Mouse (Mus musculus) small intestine, adult 2 months (tissue): ENCODE results near the gene Trappc3.

Experiments
- CTCF ChIP-seq: fragments of 200-500 bp; IDR thresholded peaks from 2 replicates; pipeline ENCODE4 v1.5.1; 2012; ENCODE audit warnings: low read depth, mild to moderate bottlenecking, control low read depth, inconsistent platforms, low read length, moderate library complexity, mixed read lengths; ENCODE audit not compliant: insufficient replicate concordance, insufficient read length; ENCODE audit errors: extremely low read depth
- POLR2A ChIP-seq: fragments of 200-500 bp; IDR thresholded peaks from 2 replicates; pipeline ENCODE4 v1.6.1; 2012; ENCODE audit warnings: low read depth, mild to moderate bottlenecking, control low read depth, inconsistent platforms, low read length, moderate library complexity

DNA sequence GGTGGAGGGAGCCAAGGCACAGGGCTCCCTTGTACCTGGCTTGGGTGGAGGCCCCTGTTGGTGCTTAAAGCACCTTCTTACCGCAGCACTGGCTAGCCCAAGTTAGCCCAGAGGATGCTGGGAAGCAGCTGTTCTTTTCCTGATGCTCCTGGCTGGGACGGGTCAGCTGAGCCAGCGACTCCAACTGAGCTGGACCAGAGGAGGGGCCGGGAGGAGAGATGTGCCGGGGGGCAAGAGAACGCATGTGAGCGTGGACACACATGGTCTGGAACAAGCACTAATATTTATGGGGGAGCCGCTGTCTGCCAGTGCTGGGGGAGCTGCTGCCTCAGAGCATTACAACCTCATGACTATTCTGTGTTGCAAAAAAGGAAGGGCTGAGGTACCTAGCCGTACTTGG, 16.8 kb downstream of the Trappc3 start:
- TF ChIP-seq CTCF = no peak
- TF ChIP-seq POLR2A = no peak
